Mouse (Mus musculus) spleen, adult 2 months (tissue): ENCODE data around the gene Rtf2.

Experiments
- CTCF ChIP-seq: fragments of 200-500 bp; IDR thresholded peaks from 2 replicates; pipeline ENCODE4 v1.5.1; 2011; ENCODE audit warnings: mild to moderate bottlenecking, inconsistent platforms; ENCODE audit not compliant: insufficient read depth, insufficient read length, insufficient replicate concordance; ENCODE audit errors: extremely low read depth
- POLR2A ChIP-seq: fragments of 200-500 bp; IDR thresholded peaks from 2 replicates; pipeline ENCODE4 v1.6.1; 2011; ENCODE audit warnings: low read depth, low read length, inconsistent platforms

DNA sequence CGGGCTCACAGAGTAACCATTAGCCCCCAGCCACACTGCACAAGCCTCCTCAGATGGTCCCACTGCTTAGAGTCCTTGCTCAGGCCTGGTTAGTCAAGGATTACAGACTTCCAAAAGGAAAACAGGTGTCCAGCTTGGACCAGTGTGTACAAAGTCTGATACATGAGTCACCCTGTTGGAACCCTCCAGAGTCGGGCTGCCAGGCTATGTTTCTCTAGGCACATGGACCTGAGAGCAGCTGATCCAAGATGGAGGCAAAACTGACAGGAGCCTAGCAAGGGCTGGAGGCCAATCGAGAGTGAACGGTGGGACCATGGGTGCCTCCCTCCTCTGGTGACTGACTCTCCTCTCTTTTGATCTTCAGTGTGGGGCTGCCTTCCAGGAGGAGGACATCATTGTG is 22.5 kb downstream of the Rtf2 start:
- TF ChIP-seq POLR2A = no peak
- no peak for TF ChIP-seq CTCF
